ENCODE assay signal across 9 mouse cellular contexts in the genomic region with DNA sequence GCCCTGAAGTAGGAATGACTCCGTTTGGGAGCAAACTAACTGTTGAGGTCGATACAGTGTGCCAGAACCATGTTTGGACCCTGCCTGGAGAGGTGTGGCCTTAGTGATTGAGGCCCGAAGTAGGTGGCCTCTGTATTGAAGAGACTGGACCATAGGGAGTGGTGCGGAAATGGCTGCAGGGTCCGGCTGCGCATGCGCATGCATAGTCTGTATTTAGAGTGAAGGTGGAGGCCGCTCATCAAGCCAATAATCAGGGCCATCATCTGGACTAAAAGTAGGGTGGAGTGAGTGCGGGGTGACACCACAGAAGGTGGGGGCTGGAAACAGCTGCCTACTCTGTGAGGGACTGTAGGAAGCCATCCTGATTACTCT. TPM values are rescaled to one million over a fixed set of nuclear protein-coding genes. Genes with fewer than 3 reads are reported as not detected.
A peak's percentile ranks its signal among the peaks of the same experiment; 100 is the strongest.
DNase-seq lines count a peak whose midpoint lies in the region; ATAC-seq lines count a peak whose summit lies in the region.
"Had no signal": no experiment of that assay in that cellular context is flagged by ENCODE, and none has a peak within 500 bp of the region (broad histone marks: within the 10 kb centered on the region; RNA-seq: fewer than 3 reads in every experiment).

No protein-coding gene starts in this region.

- H3K36me3 ChIP-seq in kidney, embryonic 14.5 days (ENCODE audit: control insufficient read depth, insufficient read depth, low read length) = no peaks in the 10 kb centered on the region
- H3K36me3 ChIP-seq in embryonic facial prominence, embryonic 15.5 days = no peaks in the 10 kb centered on the region
- H3K36me3 ChIP-seq in liver, embryonic 11.5 days (ENCODE audit: control insufficient read depth, insufficient read depth, low read length) = no peaks in the 10 kb centered on the region

- no peak overlapping the region for H3K9ac ChIP-seq in kidney, embryonic 14.5 days (ENCODE audit: low read depth, low read length)
- H3K9ac ChIP-seq in embryonic facial prominence, embryonic 15.5 days = no peak overlapping the region
- no peak overlapping the region for H3K9ac ChIP-seq in liver, embryonic 11.5 days (ENCODE audit: low read depth, low read length)

- peaks cover 8% of the 10 kb centered on the region; the same call in 1 of the 2 replicates for H3K4me1 ChIP-seq in kidney, embryonic 14.5 days (ENCODE audit: control insufficient read depth, insufficient read depth, low read length)
- H3K4me1 ChIP-seq in embryonic facial prominence, embryonic 15.5 days = peaks cover 20% of the 10 kb centered on the region
- peaks cover 3% of the 10 kb centered on the region; the same call in 1 of the 2 replicates for H3K4me1 ChIP-seq in liver, embryonic 11.5 days (replicated peaks; ENCODE audit: control insufficient read depth, insufficient read depth, low read length)

- WGBS in kidney, embryonic 14.5 days = 79% methylated on average over 9 of the region's 9 CpGs
- 82% methylated on average over 9 of the region's 9 CpGs for WGBS in embryonic facial prominence, embryonic 15.5 days
- 74% methylated on average over 9 of the region's 9 CpGs for WGBS in liver, embryonic 11.5 days

- no peaks in the 10 kb centered on the region for H3K27me3 ChIP-seq in kidney, embryonic 14.5 days (ENCODE audit: control insufficient read depth, insufficient read depth, low read length)
- no peaks in the 10 kb centered on the region for H3K27me3 ChIP-seq in embryonic facial prominence, embryonic 15.5 days
- peaks cover 11% of the 10 kb centered on the region; the same call in 1 of the 2 replicates for H3K27me3 ChIP-seq in liver, embryonic 11.5 days (replicated peaks; ENCODE audit: control insufficient read depth, insufficient read depth, low read length)

- no peak overlapping the region; the same call in 1 of the 2 replicates for H3K27ac ChIP-seq in kidney, embryonic 14.5 days (ENCODE audit: low read depth, low read length)
- H3K27ac ChIP-seq in embryonic facial prominence, embryonic 15.5 days (replicated peaks) = peak overlapping the region; percentile 61
- no peak overlapping the region for H3K27ac ChIP-seq in liver, embryonic 11.5 days (ENCODE audit: low read depth, low read length)

- H3K4me3 ChIP-seq in kidney, embryonic 14.5 days (ENCODE audit: low read length) = no peak overlapping the region
- no peak overlapping the region for H3K4me3 ChIP-seq in embryonic facial prominence, embryonic 15.5 days (replicated peaks)
- no peak overlapping the region for H3K4me3 ChIP-seq in liver, embryonic 11.5 days (ENCODE audit: low read depth, low read length)

- intact Hi-C loops in heart, postnatal 25 days (cut with DNase I) = no loop called here

- 0 out of 2 replicates have a peak, but pooled peaks have one; percentile 35 for ATAC-seq in kidney, embryonic 14.5 days (ENCODE audit: low FRiP score, low TSS enrichment)
- ATAC-seq in embryonic facial prominence, embryonic 15.5 days (ENCODE audit: insufficient number of reproducible peaks, low FRiP score, low TSS enrichment, low read depth) = no peak
- no peak for ATAC-seq in liver, embryonic 11.5 days (replicated peaks; ENCODE audit: low FRiP score)

- no peak for DNase-seq in kidney, adult 8-10 months
- peak; percentile 58 for DNase-seq in heart, postnatal 25 days (ENCODE audit: low spot score)
- peak; percentile 63 for DNase-seq in lung, postnatal 36 days
- no peak for DNase-seq in adrenal gland, postnatal 36 days
- DNase-seq in adrenal gland, adult 2 months = no peak
- DNase-seq in liver, embryonic 11.5 days (ENCODE audit: low spot score) = no peak

- H3K4me2 ChIP-seq in kidney, embryonic 14.5 days (replicated peaks; ENCODE audit: low read depth, low read length) = no peak overlapping the region
- H3K4me2 ChIP-seq in embryonic facial prominence, embryonic 15.5 days (replicated peaks) = 0 out of 2 replicates have a peak overlapping the region, but pooled peaks have one; percentile 2
- H3K4me2 ChIP-seq in liver, embryonic 11.5 days = no peak overlapping the region

- no peaks in the 10 kb centered on the region for H3K9me3 ChIP-seq in kidney, embryonic 14.5 days (ENCODE audit: control insufficient read depth, low read length)
- H3K9me3 ChIP-seq in embryonic facial prominence, embryonic 15.5 days (replicated peaks) = no peaks in the 10 kb centered on the region
- H3K9me3 ChIP-seq in liver, embryonic 11.5 days (ENCODE audit: control insufficient read depth, low read length) = no peaks in the 10 kb centered on the region

RNA-seq across cellular contexts. Expression of a gene that starts 9.7 kb away (rescaled TPM):
- not detected in 2 replicates for polyA plus RNA-seq in kidney, embryonic 14.5 days (2014; fragmentation: Nextera tagmentation; extraction: Ambion mirVana)
- polyA plus RNA-seq in embryonic facial prominence, embryonic 15.5 days (2015; fragmentation: Nextera tagmentation; extraction: Ambion mirVana) = 0.25 TPM in 1 of 2 replicates, not detected in the other
- not detected for total RNA-seq in heart, postnatal 25 days (2021)
- not detected for total RNA-seq in adrenal gland, postnatal 36 days (2021)
- not detected for total RNA-seq in adrenal gland, adult 2 months (2021)
- not detected in 2 replicates for polyA plus RNA-seq in adrenal gland, adult 2 months (2012; rRNA removed)
- polyA plus RNA-seq in liver, embryonic 11.5 days (2014; fragmentation: Nextera tagmentation; extraction: Ambion mirVana) = not detected in 2 replicates
- polyA plus RNA-seq: liver, embryonic 16.5 days had no signal

RNA-seq across cellular contexts. Expression of a gene that starts 18.4 kb away (rescaled TPM):
- 0.24 TPM in 1 of 2 replicates, not detected in the other for polyA plus RNA-seq in kidney, embryonic 14.5 days (2014; fragmentation: Nextera tagmentation; extraction: Ambion mirVana)
- polyA plus RNA-seq in embryonic facial prominence, embryonic 15.5 days (2015; fragmentation: Nextera tagmentation; extraction: Ambion mirVana) = 11.7 and 14.6 TPM in 2 replicates
- total RNA-seq in heart, postnatal 25 days (2021) = 100 to 1,000 TPM; 142 to 163 TPM
- total RNA-seq in adrenal gland, postnatal 36 days (2021) = not detected
- total RNA-seq in adrenal gland, adult 2 months (2021) = not detected
- 0.79 and 0.95 TPM in 2 replicates for polyA plus RNA-seq in adrenal gland, adult 2 months (2012; rRNA removed)
- 0.22 and 0.30 TPM in 2 replicates for polyA plus RNA-seq in liver, embryonic 11.5 days (2014; fragmentation: Nextera tagmentation; extraction: Ambion mirVana)

RNA-seq across cellular contexts. Expression of a gene that starts 21.7 kb away (rescaled TPM):
- 248 and 380 TPM in 2 replicates for polyA plus RNA-seq in kidney, embryonic 14.5 days (2014; fragmentation: Nextera tagmentation; extraction: Ambion mirVana)
- polyA plus RNA-seq in embryonic facial prominence, embryonic 15.5 days (2015; fragmentation: Nextera tagmentation; extraction: Ambion mirVana) = 4,177 and 4,242 TPM in 2 replicates
- total RNA-seq in heart, postnatal 25 days (2021) = 100 to 1,000 TPM; 182 to 211 TPM
- 100 to 1,000 TPM; 111 to 222 TPM for total RNA-seq in adrenal gland, postnatal 36 days (2021)
- total RNA-seq in adrenal gland, adult 2 months (2021) = 10 to 100 TPM; 34.5 to 82.8 TPM
- polyA plus RNA-seq in adrenal gland, adult 2 months (2012; rRNA removed) = 40.1 and 42.9 TPM in 2 replicates
- 191 and 221 TPM in 2 replicates for polyA plus RNA-seq in liver, embryonic 11.5 days (2014; fragmentation: Nextera tagmentation; extraction: Ambion mirVana)

RNA-seq across cellular contexts. Expression of a gene that starts 33.2 kb away (rescaled TPM):
- 12.0 and 14.6 TPM in 2 replicates for polyA plus RNA-seq in kidney, embryonic 14.5 days (2014; fragmentation: Nextera tagmentation; extraction: Ambion mirVana)
- polyA plus RNA-seq in embryonic facial prominence, embryonic 15.5 days (2015; fragmentation: Nextera tagmentation; extraction: Ambion mirVana) = 11.0 and 12.8 TPM in 2 replicates
- total RNA-seq in heart, postnatal 25 days (2021) = 10 to 100 TPM; 45.5 to 52.6 TPM
- 100 to 1,000 TPM; 119 to 120 TPM for total RNA-seq in adrenal gland, postnatal 36 days (2021)
- total RNA-seq in adrenal gland, adult 2 months (2021) = 100 to 1,000 TPM; 101 to 148 TPM
- polyA plus RNA-seq in adrenal gland, adult 2 months (2012; rRNA removed) = 61.6 and 64.6 TPM in 2 replicates
- polyA plus RNA-seq in liver, embryonic 11.5 days (2014; fragmentation: Nextera tagmentation; extraction: Ambion mirVana) = 21.9 and 27.9 TPM in 2 replicates

RNA-seq across cellular contexts. Expression of a gene that starts 52.0 kb away (rescaled TPM):
- 14.7 and 18.3 TPM in 2 replicates for polyA plus RNA-seq in kidney, embryonic 14.5 days (2014; fragmentation: Nextera tagmentation; extraction: Ambion mirVana)
- 29.7 and 33.9 TPM in 2 replicates for polyA plus RNA-seq in embryonic facial prominence, embryonic 15.5 days (2015; fragmentation: Nextera tagmentation; extraction: Ambion mirVana)
- 1 to 10 TPM; 1.2 to 1.5 TPM for total RNA-seq in heart, postnatal 25 days (2021)
- 1 to 10 TPM; 3.2 to 3.4 TPM for total RNA-seq in adrenal gland, postnatal 36 days (2021)
- 1 to 10 TPM; 2.5 to 4.5 TPM for total RNA-seq in adrenal gland, adult 2 months (2021)
- 12.9 and 13.5 TPM in 2 replicates for polyA plus RNA-seq in adrenal gland, adult 2 months (2012; rRNA removed)
- polyA plus RNA-seq in liver, embryonic 11.5 days (2014; fragmentation: Nextera tagmentation; extraction: Ambion mirVana) = 55.8 and 57.8 TPM in 2 replicates

Comparison
In these comparisons a context has a peak if more than half of its experiments do, and no peak if none do; other contexts are left out.
1. DNase-seq: peak in heart, postnatal 25 days (single experiment) and lung, postnatal 36 days (single experiment); none in kidney, adult 8-10 months (0 of 2), adrenal gland, postnatal 36 days (0 of 2), adrenal gland, adult 2 months (single experiment) and liver, embryonic 11.5 days (single experiment).
2. RNA of a gene that starts 21.7 kb away (polyA plus RNA-seq): 4,177 to 4,242 TPM in embryonic facial prominence, embryonic 15.5 days; 248 to 380 TPM in kidney, embryonic 14.5 days, 191 to 221 TPM in liver, embryonic 11.5 days and 40.1 to 42.9 TPM in adrenal gland, adult 2 months; every median in the first group is over 10 times any median in the second.